Mouse (Mus musculus): Measurements from ENCODE around the gene Cebpzos.

DNA sequence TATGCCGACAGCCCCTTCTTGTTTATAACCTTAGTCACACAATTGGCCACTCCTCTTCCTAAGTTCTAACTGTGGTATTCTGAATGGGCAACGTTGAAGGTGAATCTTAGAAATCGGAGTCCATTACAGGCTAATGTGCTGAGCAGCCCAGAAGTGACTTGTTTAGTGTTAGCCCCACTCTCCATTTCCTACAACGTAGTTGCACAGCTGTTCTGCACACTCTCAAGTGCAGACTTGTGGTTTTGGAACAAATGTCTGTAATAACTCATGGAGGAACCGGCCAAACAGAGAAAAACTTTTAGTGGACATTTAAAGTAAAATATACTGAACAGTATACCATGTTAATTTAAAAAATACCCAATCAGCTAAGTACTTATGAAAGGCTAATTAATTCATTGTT, 35.8 kb downstream of the Cebpzos start:
- TF ChIP-seq POLR2A (IDR thresholded peaks at IDR 0.05; ENCODE audit: borderline replicate concordance, extremely low read depth, low read depth, low read length) = no peak
- TF ChIP-seq CTCF (IDR thresholded peaks at IDR 0.05; ENCODE audit: insufficient read depth, low read length) = no peak
